Mouse (Mus musculus) CH12.LX (cell line): ENCODE results near the gene Akp3. TPM values are rescaled to one million over a fixed set of nuclear protein-coding genes. Genes with fewer than 3 reads are reported as not detected.

Experiments
- DNase-seq: peaks from one replicate; pipeline ENCODE4 v3.0.0-alpha.2; 2013; ENCODE audit errors: extremely low read depth
- H3K27ac ChIP-seq: 2 replicates; pipeline ENCODE4 v1.5.1; 2012; ENCODE audit warnings: low read depth, mild to moderate bottlenecking, control low read depth, moderate library complexity; ENCODE audit not compliant: insufficient read depth
- H3K27me3 ChIP-seq: replicated peaks from 2 replicates; pipeline ENCODE3; 2012; ENCODE audit warnings: inconsistent platforms
- H3K36me3 ChIP-seq, 2 experiments: replicated peaks in 1 of 2; 2 replicates each; pipeline versions ENCODE3 to v1.6.1; 2012; ENCODE audit warnings: inconsistent platforms in 1 of 2, low read length in 1 of 2, mild to moderate bottlenecking in 1 of 2, mixed read lengths in 1 of 2, moderate library complexity in 1 of 2; ENCODE audit not compliant: control insufficient read depth in 1 of 2, insufficient read depth in 1 of 2
- H3K4me1 ChIP-seq, 2 experiments: 2 replicates each; pipeline ENCODE4 v1.6.1; 2012; ENCODE audit warnings: inconsistent platforms in 1 of 2, moderate library complexity in 1 of 2; ENCODE audit not compliant: insufficient read depth in 2 of 2, control insufficient read depth in 1 of 2
- H3K4me2 ChIP-seq: 2 replicates; pipeline ENCODE4 v1.6.1; 2012; ENCODE audit warnings: low read depth, mild to moderate bottlenecking, control low read depth; ENCODE audit not compliant: poor library complexity, insufficient read depth, severe bottlenecking
- H3K4me3 ChIP-seq, 3 experiments: fragments of 150-350 bp in 1 of 3; sonication (generic) in 1 of 3; replicated peaks in 1 of 3; 2 replicates each; pipeline versions ENCODE3 to v1.5.1; 2011 to 2012; ENCODE audit warnings: low read depth in 2 of 3, low read length in 2 of 3, mild to moderate bottlenecking in 2 of 3, moderate library complexity in 2 of 3, control low read depth in 1 of 3, improper control_type of control experiment in 1 of 3, inconsistent platforms in 1 of 3, mixed read lengths in 1 of 3; ENCODE audit not compliant: poor library complexity in 1 of 3
- H3K79me2 ChIP-seq: replicated peaks from 2 replicates; pipeline ENCODE4 v1.6.1; 2012; ENCODE audit warnings: mild to moderate bottlenecking, moderate library complexity; ENCODE audit not compliant: control insufficient read depth, poor library complexity, insufficient read depth, severe bottlenecking; ENCODE audit errors: extremely low read depth
- H3K9ac ChIP-seq: 2 replicates; pipeline ENCODE4 v1.6.1; 2012; ENCODE audit warnings: low read depth, mild to moderate bottlenecking, control low read depth, moderate library complexity; ENCODE audit not compliant: insufficient read depth
- H3K9me3 ChIP-seq: replicated peaks from 2 replicates; pipeline ENCODE3; 2012; ENCODE audit warnings: low read length, inconsistent platforms, mixed read lengths
- BHLHE40 ChIP-seq: IDR thresholded peaks from 2 replicates; pipeline ENCODE4 v1.6.1; 2011; ENCODE audit warnings: mild to moderate bottlenecking, low read depth, low read length, improper control_type of control experiment
- CHD1 ChIP-seq: IDR thresholded peaks from 2 replicates; pipeline ENCODE4 v1.6.1; 2012; ENCODE audit warnings: low read depth, low read length, improper control_type of control experiment, inconsistent platforms
- CTCF ChIP-seq, 2 experiments: IDR thresholded peaks in 1 of 2; conservative IDR thresholded peaks in 1 of 2; 2 replicates each; pipeline ENCODE4 v1.5.1; 2011 to 2012; ENCODE audit warnings: low read depth in 2 of 2, low read length in 2 of 2, improper control_type of control experiment in 1 of 2, inconsistent platforms in 1 of 2, mild to moderate bottlenecking in 1 of 2, moderate library complexity in 1 of 2
- EP300 ChIP-seq: IDR thresholded peaks from 2 replicates; pipeline ENCODE4 v1.6.1; 2011; ENCODE audit warnings: low read length, improper control_type of control experiment
- GABPA ChIP-seq: IDR thresholded peaks from 2 replicates; pipeline ENCODE4 v1.6.1; 2012; ENCODE audit warnings: low read depth, low read length, improper control_type of control experiment, inconsistent platforms; ENCODE audit not compliant: insufficient replicate concordance
- IRF4 ChIP-seq: IDR thresholded peaks from 2 replicates; pipeline ENCODE4 v1.6.1; 2014; ENCODE audit warnings: low read depth, mild to moderate bottlenecking, inconsistent platforms, low read length, improper control_type of control experiment
- JUN ChIP-seq: IDR thresholded peaks from 2 replicates; pipeline ENCODE4 v1.6.1; 2011; ENCODE audit warnings: low read depth, mild to moderate bottlenecking, low read length, improper control_type of control experiment, moderate library complexity; ENCODE audit not compliant: insufficient read depth
- MAX ChIP-seq: IDR thresholded peaks from 2 replicates; pipeline ENCODE4 v1.6.1; 2011; ENCODE audit warnings: low read length, improper control_type of control experiment
- MEF2A ChIP-seq: IDR thresholded peaks from 2 replicates; pipeline ENCODE4 v1.6.1; 2014; ENCODE audit warnings: low read depth, mild to moderate bottlenecking, inconsistent platforms, low read length, improper control_type of control experiment, borderline replicate concordance
- MXI1 ChIP-seq: IDR thresholded peaks from 2 replicates; pipeline ENCODE4 v1.6.1; 2011; ENCODE audit warnings: mild to moderate bottlenecking, low read depth, low read length, improper control_type of control experiment
- MYC ChIP-seq: IDR thresholded peaks from 2 replicates; pipeline ENCODE4 v1.6.1; 2011; ENCODE audit warnings: low read depth, mild to moderate bottlenecking, improper control_type of control experiment, low read length
- NELFE ChIP-seq: IDR thresholded peaks from 2 replicates; pipeline ENCODE4 v1.6.1; 2011; ENCODE audit warnings: low read depth, low read length, improper control_type of control experiment
- NRF1 ChIP-seq: IDR thresholded peaks from 2 replicates; pipeline ENCODE4 v1.6.1; 2014; ENCODE audit warnings: low read depth, mild to moderate bottlenecking, inconsistent platforms, low read length, improper control_type of control experiment, moderate library complexity
- PAX5 ChIP-seq: IDR thresholded peaks from 2 replicates; pipeline ENCODE4 v1.6.1; 2012; ENCODE audit warnings: low read length, inconsistent platforms, mixed read lengths
- TCF12 ChIP-seq: IDR thresholded peaks from 2 replicates; pipeline ENCODE4 v1.6.1; 2014; ENCODE audit warnings: low read depth, mild to moderate bottlenecking, inconsistent platforms, low read length, improper control_type of control experiment
- UBTF ChIP-seq: IDR thresholded peaks from 2 replicates; pipeline ENCODE4 v1.6.1; 2012; ENCODE audit warnings: low read depth, mild to moderate bottlenecking, inconsistent platforms, low read length, improper control_type of control experiment, moderate library complexity
- USF1 ChIP-seq: IDR thresholded peaks from 2 replicates; pipeline ENCODE4 v1.6.1; 2014; ENCODE audit warnings: low read depth, mild to moderate bottlenecking, inconsistent platforms, low read length, improper control_type of control experiment
- ZMIZ1 ChIP-seq: IDR thresholded peaks from 2 replicates; pipeline ENCODE4 v1.6.1; 2012; ENCODE audit warnings: low read depth, mild to moderate bottlenecking, inconsistent platforms, low read length, improper control_type of control experiment
- dilution Hi-C: fragments of 300-500 bp; cut with MboI; formaldehyde crosslinking; loops from 2 replicates; pipeline ENCODE4 v1.14.3; 2020; ENCODE audit warnings: low sequenced_read_pairs; ENCODE audit not compliant: extremely low pct_unique_long_range_greater_than_20kb, extremely low pct_ligation_motif_present
- in situ Hi-C: fragments of 300-500 bp; cut with MboI; formaldehyde crosslinking; loops from 3 replicates; pipeline ENCODE4 v1.14.3; 2019; ENCODE audit warnings: low sequenced_read_pairs, low pct_ligation_motif_present, low pct_unique_long_range_greater_than_20kb, mixed read lengths
- polyA plus RNA-seq: library from polyadenylated mRNA; unstranded; fragments of >175 nt; gene quantifications from 2 replicates; pipeline ENCODE4 v1.2.1, GENCODE M21; 2012; ENCODE audit warnings: low read depth; ENCODE audit not compliant: insufficient read length
- total RNA-seq, 2 experiments: library from RNA; depleted of rRNA; stranded (reverse); fragments of 300-350 nt in 1 of 2; fragments of >200 nt in 1 of 2; gene quantifications; 2 replicates each; pipeline ENCODE4 v1.2.3; 2012 to 2014

Akp3 gene
- total and polyA plus RNA-seq, 3 experiments: not detected

DNA sequence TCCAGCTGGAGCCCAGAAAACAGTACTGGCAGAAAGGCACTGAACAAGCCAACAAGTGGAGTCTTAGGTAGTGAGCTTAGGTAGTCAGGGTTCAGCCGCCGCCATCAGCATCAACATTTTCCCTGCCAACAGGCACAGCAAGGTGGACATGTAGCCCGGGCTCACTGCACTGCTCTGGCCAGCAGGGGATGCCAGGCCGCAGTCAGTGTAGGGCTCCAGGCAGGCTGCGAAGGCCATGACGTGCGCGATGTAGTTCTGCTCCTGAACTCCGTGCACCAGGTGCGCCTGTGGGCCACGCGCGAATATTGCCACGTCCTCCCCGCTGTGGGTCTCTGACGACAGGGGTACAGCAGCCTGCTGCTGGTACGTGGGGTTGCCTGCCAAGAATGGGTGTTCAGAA, 37.8 kb upstream of the Akp3 start:
- no peaks in the 10 kb centered on the region for H3K9me3 ChIP-seq
- no peak for DNase-seq
- no peak overlapping the region for H3K4me3 ChIP-seq
- in situ Hi-C loops (no loop called here), dilution Hi-C loops (no loop called here)
- H3K9ac ChIP-seq: no peak overlapping the region
- H3K36me3 ChIP-seq: no peaks in the 10 kb centered on the region
- peaks cover 2% of the 10 kb centered on the region for H3K27me3 ChIP-seq
- H3K79me2 ChIP-seq: no peaks in the 10 kb centered on the region
- no peak overlapping the region for H3K4me2 ChIP-seq
- no peaks in the 10 kb centered on the region for H3K4me1 ChIP-seq
- no peak overlapping the region for H3K27ac ChIP-seq
- peak in 1 of 2 experiments; percentile 23; a peak in 1 of 4 replicates for TF ChIP-seq CTCF (conservative IDR thresholded peaks at IDR 0.05 in 1 of 2, IDR thresholded peaks at IDR 0.05 in 1 of 2; ENCODE audit: low read depth in 2 of 2, low read length in 2 of 2)
- TF ChIP-seq GABPA: no peak

DNA sequence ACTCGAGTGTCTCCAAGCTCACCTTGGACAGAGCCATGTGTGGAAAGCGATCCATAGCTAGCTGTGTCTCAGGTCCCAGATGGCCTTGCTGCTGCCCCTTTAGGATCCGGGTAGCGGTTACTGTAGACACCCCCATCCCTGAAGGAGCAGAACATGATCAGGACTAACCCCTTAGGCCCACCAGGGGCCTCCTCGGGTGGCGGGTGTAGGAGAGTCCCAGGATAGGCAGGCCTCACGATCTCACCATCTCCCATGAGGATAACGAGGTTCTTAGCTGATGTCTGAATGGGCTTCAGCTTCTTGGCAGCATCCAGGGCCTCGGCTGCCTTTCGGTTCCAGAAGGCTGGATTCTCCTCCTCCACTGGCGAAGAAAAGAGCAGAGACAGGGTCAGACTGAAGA, 35.5 kb upstream of the Akp3 start:
- H3K27me3 ChIP-seq: peaks cover 2% of the 10 kb centered on the region
- TF ChIP-seq IRF4: no peak
- TF ChIP-seq USF1: no peak
- no peak for TF ChIP-seq ZMIZ1
- no peak overlapping the region for H3K4me3 ChIP-seq
- H3K4me2 ChIP-seq: no peak overlapping the region
- no peaks in the 10 kb centered on the region for H3K79me2 ChIP-seq
- dilution Hi-C loops: no loop called here
- H3K36me3 ChIP-seq: no peaks in the 10 kb centered on the region
- in situ Hi-C loops: no loop called here
- no peak for DNase-seq
- H3K4me1 ChIP-seq: no peaks in the 10 kb centered on the region
- H3K9ac ChIP-seq: no peak overlapping the region
- H3K27ac ChIP-seq: no peak overlapping the region
- no peaks in the 10 kb centered on the region for H3K9me3 ChIP-seq

DNA sequence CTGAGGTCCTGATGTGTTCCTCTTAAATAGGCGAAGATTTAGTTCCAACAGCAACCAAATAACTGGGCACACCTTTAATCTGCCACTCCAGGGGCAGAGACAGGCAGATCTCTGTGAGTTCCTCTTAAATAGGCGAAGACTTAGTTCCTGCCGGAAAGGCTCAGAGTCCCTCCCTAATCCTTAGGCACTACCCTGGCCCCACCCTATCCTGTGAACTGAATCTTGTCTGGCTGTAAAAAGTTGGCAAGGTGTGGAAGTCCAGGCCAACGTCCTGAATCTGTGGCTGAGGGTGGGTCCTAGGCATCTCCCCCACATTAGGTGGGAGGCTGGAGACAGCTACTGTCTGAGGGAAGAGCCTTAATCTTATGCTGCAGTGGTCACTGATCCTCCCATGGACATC, 34.9 kb upstream of the Akp3 start, which contains the start of gene Alppl2:
Gene Alppl2, minus strand, starts transcription at position 101 of the 400 bp plus-strand sequence.
- in situ Hi-C loops (no loop called here), dilution Hi-C loops (no loop called here)
- no peaks in the 10 kb centered on the region for H3K9me3 ChIP-seq
- H3K4me1 ChIP-seq: no peaks in the 10 kb centered on the region
- DNase-seq: no peak
- TF ChIP-seq JUN (no peak), BHLHE40 (no peak), MAX (no peak), CTCF (conservative IDR thresholded peaks at IDR 0.05 in 1 of 2, IDR thresholded peaks at IDR 0.05 in 1 of 2; ENCODE audit: low read depth in 2 of 2, low read length in 2 of 2) (no peak), MYC (no peak), MEF2A (no peak), EP300 (no peak), PAX5 (no peak), CHD1 (no peak), TCF12 (no peak), NELFE (no peak), MXI1 (no peak), UBTF (no peak), NRF1 (no peak)
- H3K4me3 ChIP-seq: no peak within 1 kb of the TSS
- no peak within 1 kb of the TSS for H3K9ac ChIP-seq
- H3K4me2 ChIP-seq: no peak within 1 kb of the TSS
- peaks cover 5% of the 10 kb centered on the region for H3K27me3 ChIP-seq
- H3K79me2 ChIP-seq: no peaks in the 10 kb centered on the region
- no peaks in the 10 kb centered on the region for H3K36me3 ChIP-seq
- no peak within 1 kb of the TSS for H3K27ac ChIP-seq
